Mouse (Mus musculus) layer of hippocampus, adult 18-20 months (tissue): ENCODE data around the gene Vmac. TPM values are rescaled to one million over a fixed set of nuclear protein-coding genes. Genes with fewer than 3 reads are reported as not detected.

Experiments used
- DNase-seq, 2 experiments: peaks; one replicate each; pipeline ENCODE4 v3.0.0; 2022; ENCODE audit warnings: low spot score in 2 of 2
- total RNA-seq, 2 experiments: library from RNA; stranded (reverse); gene quantifications; 2 replicates each; pipeline ENCODE4 v1.2.3; 2021

Gene Vmac
- total RNA-seq, 2 experiments from 2014 or later = 9.6 to 10.2 TPM

GRCm38 (mm10) chr17:56688045-56688444 is 29.8 kb downstream of the Vmac start:
- DNase-seq = no peak

- DNase-seq = no peak
These were observed 31.0 kb downstream of the Vmac start for GRCm38 (mm10) chr17:56686801-56687200.

- DNase-seq = no peak
These were observed 33.2 kb downstream of the Vmac start for GRCm38 (mm10) chr17:56684649-56685048.

GRCm38 (mm10) chr17:56683546-56684140 is 34.2 kb downstream of the Vmac start:
- no peak for DNase-seq

- DNase-seq = no peak
These were observed 34.9 kb downstream of the Vmac start for GRCm38 (mm10) chr17:56682880-56683279.

- no peak for DNase-seq
These were observed 36.0 kb downstream of the Vmac start for GRCm38 (mm10) chr17:56681791-56682190.

GRCm38 (mm10) chr17:56673647-56674416 is 44.0 kb downstream of the Vmac start:
- no peak for DNase-seq

GRCm38 (mm10) chr17:56672941-56673646 is 44.7 kb downstream of the Vmac start, which contains the start of gene Ranbp3:
Gene Ranbp3 (plus strand): TSS chr17:56673294.
- DNase-seq = peak; percentile 99

GRCm38 (mm10) chr17:56669766-56670165 is 48.1 kb downstream of the Vmac start:
- DNase-seq = no peak

- DNase-seq = peak; percentile 64 to 84
These were observed 49.3 kb downstream of the Vmac start for GRCm38 (mm10) chr17:56668384-56669144.

- no peak for DNase-seq
These were observed 50.2 kb downstream of the Vmac start for GRCm38 (mm10) chr17:56667591-56667990.

- DNase-seq = no peak
These were observed 51.4 kb downstream of the Vmac start for GRCm38 (mm10) chr17:56666384-56666783.

- DNase-seq = no peak
These were observed 53.5 kb downstream of the Vmac start for GRCm38 (mm10) chr17:56664333-56664732.

Other genes with a start within 250 kb of the Vmac start
- 100 to 1,000 TPM; 608 to 624 TPM for gene Ptprs, start 241.5 kb downstream of the Vmac start, total RNA-seq
- not detected for gene Znrf4, start 205.6 kb downstream of the Vmac start, total RNA-seq
- 1 to 10 TPM; 2.6 to 4.0 TPM for gene Gm20219, start 163.6 kb downstream of the Vmac start, total RNA-seq
- 100 to 1,000 TPM; 116 to 133 TPM for gene Safb2, start 133.4 kb downstream of the Vmac start, total RNA-seq
- 100 to 1,000 TPM; 162 to 163 TPM for gene Safb, start 133.2 kb downstream of the Vmac start, total RNA-seq
- 100 to 1,000 TPM; 143 to 147 TPM for gene 2410015M20Rik, start 108.3 kb downstream of the Vmac start, total RNA-seq
- gene Rpl36, start 104.6 kb downstream of the Vmac start, total RNA-seq = 100 to 1,000 TPM; 414 to 418 TPM
- 10 to 100 TPM; 60.1 to 61.6 TPM for gene Lonp1, start 91.1 kb downstream of the Vmac start, total RNA-seq
- gene Catsperd, start 89.9 kb downstream of the Vmac start, total RNA-seq = 1 to 10 TPM; 1.1 to 1.3 TPM
- 10 to 100 TPM; 87.2 to 89.0 TPM for gene Ranbp3, start 44.7 kb downstream of the Vmac start, total RNA-seq
- gene Ndufa11, start 255 bp downstream of the Vmac start, total RNA-seq = 100 to 1,000 TPM; 213 to 228 TPM
- 1 to 10 TPM; 1.6 to 3.4 TPM for gene Nrtn, start 39.5 kb upstream of the Vmac start, total RNA-seq
- gene Dus3l, start 46.7 kb upstream of the Vmac start, total RNA-seq = 10 to 100 TPM; 63.4 to 68.8 TPM
- gene Prr22, start 52.2 kb upstream of the Vmac start, total RNA-seq = 1 to 10 TPM in 1 of 2 experiments, under 1 TPM in 1; 0.99 to 1.2 TPM
- 1 to 10 TPM; 4.8 to 5.7 TPM for gene Rfx2, start 113.0 kb upstream of the Vmac start, total RNA-seq
- gene Acsbg2, start 156.4 kb upstream of the Vmac start, total RNA-seq = not detected
- under 1 TPM in 1 of 2 experiments, not detected in 1; 0.15 TPM for gene 1700061G19Rik, start 157.5 kb upstream of the Vmac start, total RNA-seq
- 10 to 100 TPM; 96.2 to 98.2 TPM for gene Mllt1, start 217.4 kb upstream of the Vmac start, total RNA-seq